Mouse (Mus musculus) embryonic facial prominence, embryonic 14.5 days (tissue): Measurements from ENCODE around the gene Aptx. TPM values are rescaled to one million over a fixed set of nuclear protein-coding genes. Genes with fewer than 3 reads are reported as not detected.

Experiments used
- ATAC-seq: fragments of 200-750 bp; cut with Nextera tagmentation; 2 replicates; pipeline ENCODE4 v1.8.0; 2017; ENCODE audit warnings: low read depth, moderate number of reproducible peaks, moderate TSS enrichment
- DNase-seq: peaks from one replicate; pipeline ENCODE4 v3.0.0-alpha.2; 2015; ENCODE audit warnings: low spot score
- H3K27ac ChIP-seq: fragments of 300-500 bp; sonication (generic); replicated peaks from 2 replicates; pipeline ENCODE4 v1.5.1; 2014; ENCODE audit warnings: low read depth, mild to moderate bottlenecking, low read length, moderate library complexity
- H3K27me3 ChIP-seq: fragments of 300-500 bp; sonication (generic); replicated peaks from 2 replicates; pipeline ENCODE4 v1.6.1; 2014; ENCODE audit warnings: low read length; ENCODE audit not compliant: control insufficient read depth, insufficient read depth
- H3K36me3 ChIP-seq: fragments of 300-500 bp; sonication (generic); 2 replicates; pipeline ENCODE4 v1.6.1; 2014; ENCODE audit warnings: low read length, mixed read lengths; ENCODE audit not compliant: control insufficient read depth, insufficient read depth
- H3K4me1 ChIP-seq: fragments of 300-500 bp; sonication (generic); 2 replicates; pipeline ENCODE4 v1.6.1; 2014; ENCODE audit warnings: antibody characterized with exemption, low read length; ENCODE audit not compliant: control insufficient read depth, insufficient read depth
- H3K4me2 ChIP-seq: fragments of 300-500 bp; sonication (generic); 2 replicates; pipeline ENCODE4 v1.6.1; 2014; ENCODE audit warnings: low read depth, mild to moderate bottlenecking, low read length, moderate library complexity, mixed read lengths
- H3K4me3 ChIP-seq: fragments of 300-500 bp; sonication (generic); 2 replicates; pipeline ENCODE4 v1.5.1; 2014; ENCODE audit warnings: low read depth, mild to moderate bottlenecking, low read length
- H3K9ac ChIP-seq: fragments of 300-500 bp; sonication (generic); 2 replicates; pipeline ENCODE4 v1.6.1; 2014; ENCODE audit warnings: low read depth, mild to moderate bottlenecking, low read length, moderate library complexity, mixed read lengths
- H3K9me3 ChIP-seq: fragments of 300-500 bp; sonication (generic); 2 replicates; pipeline ENCODE4 v1.6.1; 2016; ENCODE audit warnings: low read length; ENCODE audit not compliant: control insufficient read depth
- WGBS: fragments of 180-500 bp; shearing (Covaris S2); extraction: QIAGEN DNeasy Blood & Tissue Kit; methylation state at CpG from one replicate; pipeline ENCODE4 v1.1.7; 2014; 5-methylcytosine and 5-hydroxymethylcytosine counted together
- polyA plus RNA-seq: library from polyadenylated mRNA; unstranded; fragments of >200 nt; fragmentation: Nextera tagmentation; extraction: Ambion mirVana; gene quantifications from 2 replicates; pipeline ENCODE4 v1.2.1, GENCODE M21; 2014

The Aptx gene
- polyA plus RNA-seq: 26.2 and 28.5 TPM in 2 replicates

- Histone ChIP-seq H3K4me3 (peak within 1 kb of the TSS; percentile 59), H3K4me1 (peaks cover 13% of the 10 kb centered on the region), H3K27me3 (no peaks in the 10 kb centered on the region), H3K9ac (peak within 1 kb of the TSS; percentile 73), H3K27ac (peak within 1 kb of the TSS; percentile 96), H3K9me3 (no peaks in the 10 kb centered on the region), H3K4me2 (peak within 1 kb of the TSS; percentile 82), H3K36me3 (no peaks in the 10 kb centered on the region)
- WGBS: under 1% methylated on average over 39 of the region's 42 CpGs
- DNase-seq: peak; percentile 97
- peak; percentile 93 for ATAC-seq
Observed at GRCm38 (mm10) chr4:40702797-40703709, at the start of gene Aptx. Gene Aptx, minus strand, starts transcription at chr4:40703194.

DNA sequence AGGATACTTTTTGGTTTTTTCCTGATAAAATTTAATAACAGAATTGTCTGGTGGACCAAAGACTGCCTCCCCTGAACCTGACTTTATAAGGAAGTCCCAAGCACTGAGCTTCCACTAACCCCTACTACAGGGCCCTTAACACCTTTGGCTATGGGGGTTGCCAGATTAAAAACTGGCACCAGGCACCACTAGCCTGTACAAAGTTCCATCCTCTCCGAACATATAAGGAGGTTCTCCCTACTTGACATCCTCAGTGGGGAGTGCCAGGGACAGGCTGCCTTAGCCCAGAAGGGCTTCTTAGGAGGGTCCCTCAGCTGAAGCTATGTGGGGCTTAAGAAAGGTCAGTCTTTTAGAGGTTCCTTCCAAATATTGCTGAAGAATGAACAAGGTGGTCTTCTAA is 32.4 kb upstream of the Aptx start:
- no peak overlapping the region for H3K27ac ChIP-seq
- no peak overlapping the region for H3K4me2 ChIP-seq
- peaks cover 85% of the 10 kb centered on the region for H3K36me3 ChIP-seq
- H3K9ac ChIP-seq: no peak overlapping the region
- no peak overlapping the region for H3K4me3 ChIP-seq
- H3K4me1 ChIP-seq: no peaks in the 10 kb centered on the region
- 65% methylated on average over 1 of the region's 1 CpGs for WGBS
- no peaks in the 10 kb centered on the region for H3K27me3 ChIP-seq
- no peak for DNase-seq
- no peaks in the 10 kb centered on the region for H3K9me3 ChIP-seq
- ATAC-seq: no peak

GRCm38 (mm10) chr4:40731262-40731661 is 28.3 kb upstream of the Aptx start:
- DNase-seq: no peak
- Histone ChIP-seq H3K9ac (no peak overlapping the region), H3K4me2 (no peak overlapping the region), H3K36me3 (peaks cover 92% of the 10 kb centered on the region), H3K4me1 (no peaks in the 10 kb centered on the region), H3K27me3 (no peaks in the 10 kb centered on the region), H3K4me3 (no peak overlapping the region), H3K9me3 (no peaks in the 10 kb centered on the region), H3K27ac (no peak overlapping the region)
- ATAC-seq: no peak

DNA sequence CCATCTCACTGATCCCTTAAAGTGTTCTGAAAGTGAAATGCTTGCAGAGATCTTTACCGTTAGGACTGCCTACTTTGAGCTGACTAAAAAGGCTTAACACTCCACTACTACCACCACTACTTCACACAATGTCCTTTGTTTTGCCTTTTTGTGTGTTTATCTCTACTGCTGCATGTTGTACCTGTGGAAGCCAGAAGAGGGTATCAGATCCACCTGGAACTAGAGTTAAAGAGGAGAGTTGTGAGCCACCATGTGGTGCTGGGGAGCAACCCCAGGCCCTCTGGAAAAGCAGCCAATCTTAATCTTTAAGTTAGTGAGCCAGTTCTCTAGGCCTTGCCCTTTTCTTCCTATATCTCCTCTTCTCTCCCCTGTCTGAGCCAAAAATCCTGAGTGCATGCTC is 24.3 kb upstream of the Aptx start:
- Histone ChIP-seq H3K4me2 (no peak overlapping the region), H3K36me3 (peaks cover 87% of the 10 kb centered on the region), H3K27ac (no peak overlapping the region), H3K4me1 (peaks cover 18% of the 10 kb centered on the region), H3K9ac (no peak overlapping the region), H3K27me3 (no peaks in the 10 kb centered on the region), H3K4me3 (no peak overlapping the region), H3K9me3 (no peaks in the 10 kb centered on the region)
- DNase-seq (no peak), ATAC-seq (no peak)
- WGBS: 88% methylated on average over 1 of the region's 1 CpGs

GRCm38 (mm10) chr4:40725554-40725953 is 22.6 kb upstream of the Aptx start:
- Histone ChIP-seq H3K4me1 (peaks cover 31% of the 10 kb centered on the region), H3K9me3 (no peaks in the 10 kb centered on the region), H3K9ac (no peak overlapping the region), H3K4me2 (0 out of 2 replicates have a peak overlapping the region, but pooled peaks have one; percentile 87), H3K36me3 (peaks cover 70% of the 10 kb centered on the region), H3K27me3 (no peaks in the 10 kb centered on the region), H3K27ac (no peak overlapping the region), H3K4me3 (no peak overlapping the region)
- DNase-seq (no peak), ATAC-seq (no peak)

- peaks cover 31% of the 10 kb centered on the region for H3K4me1 ChIP-seq
- no peaks in the 10 kb centered on the region for H3K27me3 ChIP-seq
- WGBS: 76% methylated on average over 7 of the region's 7 CpGs
- ATAC-seq (no peak), DNase-seq (no peak)
- peak overlapping the region; percentile 87 for H3K4me2 ChIP-seq
- no peak overlapping the region for H3K27ac ChIP-seq
- H3K36me3 ChIP-seq: peaks cover 66% of the 10 kb centered on the region
- peak overlapping the region; percentile 92; the same call in 1 of the 2 replicates for H3K4me3 ChIP-seq
- no peaks in the 10 kb centered on the region for H3K9me3 ChIP-seq
- no peak overlapping the region for H3K9ac ChIP-seq
Observed at GRCm38 (mm10) chr4:40725141-40725540, 22.1 kb upstream of the Aptx start.

GRCm38 (mm10) chr4:40722687-40723460 is 19.9 kb upstream of the Aptx start:
- Histone ChIP-seq H3K27me3 (no peaks in the 10 kb centered on the region), H3K4me1 (peaks cover 31% of the 10 kb centered on the region), H3K4me2 (peak overlapping the region; percentile 87), H3K4me3 (peak overlapping the region; percentile 92), H3K27ac (peak overlapping the region; percentile 100), H3K9me3 (no peaks in the 10 kb centered on the region), H3K9ac (peak overlapping the region; percentile 99), H3K36me3 (peaks cover 45% of the 10 kb centered on the region)
- peak; percentile 90 for DNase-seq
- peak; percentile 91 for ATAC-seq
- WGBS: under 1% methylated on average over 25 of the region's 62 CpGs

- Histone ChIP-seq H3K4me3 (peak within 1 kb of the TSS; percentile 92), H3K4me2 (peak within 1 kb of the TSS; percentile 87), H3K36me3 (peaks cover 38% of the 10 kb centered on the region), H3K9ac (peak within 1 kb of the TSS; percentile 99), H3K27me3 (no peaks in the 10 kb centered on the region), H3K9me3 (no peaks in the 10 kb centered on the region), H3K4me1 (peaks cover 31% of the 10 kb centered on the region), H3K27ac (peak within 1 kb of the TSS; percentile 100)
- DNase-seq (peak; percentile 97), ATAC-seq (peak; percentile 93)
- under 1% methylated on average over 44 of the region's 54 CpGs for WGBS
Observed at GRCm38 (mm10) chr4:40722011-40722666, 19.1 kb upstream of the Aptx start, which contains the start of gene Dnaja1. Gene Dnaja1, plus strand, starts transcription at chr4:40722150.
